Mouse (Mus musculus): ENCODE data around the gene Cfap97d2.
"Not testable (repeated sequence)": the region's sequence is repeated elsewhere in the genome, so short reads cannot be mapped to it uniquely, and the experiment has no call there.

Gene Cfap97d2

GRCm38 (mm10) chr8:13725722-13726121 lies 20.0 kb downstream of the Cfap97d2 start:
- in situ Hi-C loops (cut with MboI; ENCODE audit: unreplicated experiment in 2 of 2), result no loop called here

- in situ Hi-C loops (cut with MboI; ENCODE audit: unreplicated experiment in 2 of 2), result no loop called here
These were observed 21.9 kb downstream of the Cfap97d2 start for GRCm38 (mm10) chr8:13727469-13728094.

- in situ Hi-C loops (cut with MboI; ENCODE audit: unreplicated experiment in 2 of 2), result no loop called here
These were observed 34.7 kb downstream of the Cfap97d2 start for GRCm38 (mm10) chr8:13740323-13740770.

DNA sequence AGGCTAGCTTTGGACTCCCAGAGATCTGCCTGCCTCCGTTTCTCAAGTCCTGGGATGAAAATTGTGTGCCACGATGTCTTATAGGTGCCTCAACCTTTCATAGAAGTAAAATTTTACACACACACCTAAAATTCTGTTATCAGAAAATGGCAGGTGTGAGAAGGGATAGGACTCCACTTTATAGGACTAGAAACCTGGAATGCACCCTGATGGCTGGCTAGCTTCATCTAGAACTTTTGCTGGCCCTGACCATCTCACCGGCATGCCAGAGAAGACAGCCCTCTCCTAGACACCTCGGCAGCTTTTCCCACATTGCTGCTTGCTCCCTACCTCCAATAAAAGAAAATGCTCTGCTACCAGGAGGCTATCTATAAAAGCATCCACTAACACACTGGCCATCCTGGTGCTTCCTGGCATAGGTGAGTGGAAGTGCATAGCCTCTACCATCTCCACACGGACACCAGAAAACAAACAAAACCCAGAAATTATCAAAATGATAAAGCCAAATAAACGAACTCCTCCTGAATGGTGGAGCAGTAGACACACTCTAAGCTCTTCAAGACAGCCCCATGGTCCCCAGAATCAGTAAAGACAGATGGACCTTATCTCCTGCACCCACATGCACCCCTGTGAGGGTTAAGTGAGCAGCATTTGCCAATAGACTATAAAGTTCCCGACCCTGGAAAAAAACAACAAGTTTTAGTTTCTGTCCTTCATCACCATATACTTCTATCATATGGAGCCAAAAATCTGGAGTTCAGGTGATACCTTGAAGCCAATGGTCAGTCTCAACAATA lies 35.3 kb downstream of the Cfap97d2 start:
- in situ Hi-C loops (cut with MboI; ENCODE audit: unreplicated experiment in 2 of 2), result no loop called here

DNA sequence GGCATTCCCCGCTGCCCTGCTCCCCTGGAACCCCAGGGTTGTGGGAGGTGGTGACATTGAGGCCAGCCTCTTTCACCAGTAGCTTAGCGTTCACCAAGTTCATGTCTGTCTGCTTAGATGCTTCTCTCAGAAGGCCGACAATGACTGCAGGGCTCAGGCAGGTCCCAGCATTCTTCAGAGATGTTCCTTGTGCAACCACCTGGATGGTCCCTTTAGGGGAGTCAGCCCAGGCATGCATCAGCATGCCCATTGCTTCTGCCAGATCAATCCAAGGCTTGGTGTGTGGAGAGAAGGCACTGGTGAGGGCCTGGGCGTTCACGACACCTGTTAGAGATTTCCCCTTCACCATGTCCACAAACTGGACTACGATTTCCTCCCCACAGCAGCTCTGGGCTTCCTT lies 40.5 kb downstream of the Cfap97d2 start:
- in situ Hi-C loops (cut with MboI; ENCODE audit: unreplicated experiment in 2 of 2), result not testable (repeated sequence)

DNA sequence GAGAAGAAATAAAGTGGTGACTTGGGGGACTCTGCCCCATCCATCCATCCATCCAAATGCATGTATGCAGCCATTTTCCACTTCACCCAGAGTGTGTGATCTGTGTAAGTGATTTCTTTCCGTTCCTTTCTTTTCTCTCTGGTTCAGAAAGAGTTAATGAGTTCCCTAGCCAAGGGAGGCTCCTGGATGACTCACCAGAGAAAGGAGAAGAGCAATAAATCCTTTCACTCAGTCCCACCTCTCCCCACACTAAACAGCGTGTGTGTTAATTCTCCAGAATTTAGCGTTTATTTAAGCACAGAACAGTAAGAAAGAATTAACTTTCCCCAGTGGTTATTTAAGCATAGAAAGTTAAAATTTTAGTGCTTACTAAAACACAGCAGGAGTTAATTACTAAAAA lies 41.9 kb downstream of the Cfap97d2 start:
- in situ Hi-C loops (cut with MboI; ENCODE audit: unreplicated experiment in 2 of 2), result no loop called here

GRCm38 (mm10) chr8:13753680-13754079 lies 48.0 kb downstream of the Cfap97d2 start:
- in situ Hi-C loops (cut with MboI; ENCODE audit: unreplicated experiment in 2 of 2), result loop anchor here (5.0 to 25.0 kb wide), 9 partner anchors 66 to 1284 kb away; partner anchors contain the start of genes BB014433 (in 1 of the 2), Cul4a (in 1 of the 2) and Pcid2 (in 1 of the 2)

DNA sequence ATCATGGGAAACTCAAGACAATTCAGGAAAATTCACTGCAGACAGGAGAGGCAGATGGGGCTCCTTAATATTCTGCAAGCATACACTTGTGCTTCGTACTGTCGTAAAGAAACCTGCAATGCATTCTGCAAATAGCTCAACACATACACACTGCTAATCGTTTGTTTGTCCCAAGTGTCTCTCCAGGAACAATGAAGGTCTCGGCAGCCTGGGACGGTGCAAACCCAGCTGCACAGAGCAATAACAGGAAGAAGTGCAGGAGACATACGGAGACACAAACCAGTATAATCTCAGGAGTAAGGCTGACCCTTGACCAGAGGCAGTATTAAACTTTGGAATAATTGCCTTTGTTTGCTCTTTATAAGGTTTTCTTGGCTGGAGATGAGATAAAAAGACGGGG lies 50.8 kb downstream of the Cfap97d2 start:
- in situ Hi-C loops (cut with MboI; ENCODE audit: unreplicated experiment in 2 of 2), result loop anchor here (10.0 to 25.0 kb wide), 5 partner anchors 302 to 1281 kb away; partner anchors contain the start of genes BB014433 (in 1 of the 2), Cul4a (in 1 of the 2) and Pcid2 (in 1 of the 2)

DNA sequence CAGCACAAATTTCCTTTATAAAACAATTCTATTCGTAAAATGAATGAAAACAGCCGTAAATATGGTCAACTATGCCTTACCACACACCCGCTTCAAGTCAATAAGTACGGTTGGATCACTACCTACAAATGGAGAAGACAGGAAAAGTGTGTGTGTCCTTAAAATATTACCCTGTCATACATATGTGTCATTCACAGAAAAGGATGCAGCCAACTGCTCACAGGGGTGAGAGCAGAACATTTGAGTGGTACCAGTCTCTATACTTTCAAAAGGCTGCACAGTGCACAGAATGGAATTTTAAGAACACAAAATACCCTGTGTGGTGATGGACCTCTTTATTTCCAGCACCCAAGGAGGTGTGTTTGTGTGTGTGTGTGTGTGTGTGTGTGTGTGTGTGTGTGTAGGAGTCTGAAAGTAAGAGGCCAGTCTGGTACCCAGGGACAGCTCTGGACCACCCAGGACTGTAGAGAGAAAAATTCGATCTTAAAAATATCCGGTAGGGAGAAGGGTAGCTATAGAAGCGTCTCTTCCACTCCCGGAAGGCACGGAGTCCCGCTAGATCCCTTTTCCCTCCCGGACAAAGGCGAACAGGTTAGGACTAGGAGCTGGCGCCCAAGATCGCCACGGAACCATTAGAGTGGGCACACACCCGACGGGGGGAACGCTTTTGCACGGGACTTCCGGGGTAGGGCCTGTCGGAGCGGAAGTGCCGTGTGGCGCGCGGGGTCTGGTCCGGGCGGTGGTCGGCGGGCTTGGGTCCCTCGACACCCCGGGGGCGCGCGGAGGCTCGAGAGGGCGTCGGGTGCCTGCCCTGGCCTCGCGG lies 51.5 kb downstream of the Cfap97d2 start, which contains the start of gene Cdc16:
TSS of gene Cdc16 (plus strand) at position 695 of the 823 bp plus-strand sequence.
- in situ Hi-C loops (cut with MboI; ENCODE audit: unreplicated experiment in 2 of 2), result loop anchor here (10.0 to 25.0 kb wide), 5 partner anchors 302 to 1280 kb away; partner anchors contain the start of genes BB014433 (in 1 of the 2), Cul4a (in 1 of the 2) and Pcid2 (in 1 of the 2)

GRCm38 (mm10) chr8:13757805-13758727 lies 52.4 kb downstream of the Cfap97d2 start:
- in situ Hi-C loops (cut with MboI; ENCODE audit: unreplicated experiment in 2 of 2), result loop anchor here (10.0 to 25.0 kb wide), 5 partner anchors 303 to 1279 kb away; partner anchors contain the start of genes BB014433 (in 1 of the 2), Cul4a (in 1 of the 2) and Pcid2 (in 1 of the 2)

DNA sequence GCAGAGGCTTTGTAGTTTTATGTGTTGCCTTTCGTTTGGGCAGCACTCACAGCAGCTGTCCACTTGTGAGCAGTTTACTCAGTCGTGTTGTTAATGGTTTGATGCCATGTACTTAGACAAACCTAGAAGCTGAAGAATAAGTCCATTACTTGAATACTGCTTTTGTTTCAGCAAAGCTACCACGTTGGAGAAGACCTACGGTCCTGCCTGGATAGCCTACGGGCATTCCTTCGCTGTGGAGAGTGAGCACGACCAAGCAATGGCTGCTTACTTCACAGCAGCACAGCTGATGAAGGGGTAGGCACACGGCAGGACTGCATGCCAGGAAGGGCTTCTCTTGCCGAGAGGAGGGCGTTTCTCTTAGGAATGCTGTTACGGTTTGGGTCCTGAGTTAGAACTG lies 63.5 kb downstream of the Cfap97d2 start:
- in situ Hi-C loops (cut with MboI; ENCODE audit: unreplicated experiment in 2 of 2), result loop anchor here (25.0 kb wide), 3 partner anchors 318 to 1268 kb away; partner anchors contain the start of genes BB014433 (in 1 of the 2), Cul4a (in 1 of the 2) and Pcid2 (in 1 of the 2)

DNA sequence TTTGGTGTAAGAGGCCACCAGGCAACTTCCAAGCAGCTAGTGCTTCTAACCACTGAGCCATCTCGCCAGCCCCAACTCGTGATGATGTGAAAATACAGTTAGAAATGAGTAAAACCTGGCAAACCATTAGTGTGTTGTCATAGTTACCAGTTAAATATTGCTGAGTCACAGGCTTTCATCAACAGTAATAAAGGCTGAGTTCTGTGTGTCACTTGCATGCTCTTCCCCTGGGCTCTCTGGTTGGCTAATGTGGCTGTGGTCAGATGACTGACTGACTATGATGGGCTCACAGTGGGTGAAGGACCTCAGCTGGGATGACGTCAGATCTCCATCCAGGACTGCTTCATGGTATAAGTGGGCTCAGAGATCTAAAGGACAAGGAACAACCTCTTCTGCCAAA lies 74.8 kb downstream of the Cfap97d2 start:
- in situ Hi-C loops (cut with MboI; ENCODE audit: unreplicated experiment in 2 of 2), result loop anchor here (10.0 to 25.0 kb wide), 8 partner anchors 104 to 1257 kb away; partner anchors contain the start of genes BB014433 (in 1 of the 2), Cul4a (in 1 of the 2), Pcid2 (in 1 of the 2) and Tubgcp3 (in 1 of the 2)

DNA sequence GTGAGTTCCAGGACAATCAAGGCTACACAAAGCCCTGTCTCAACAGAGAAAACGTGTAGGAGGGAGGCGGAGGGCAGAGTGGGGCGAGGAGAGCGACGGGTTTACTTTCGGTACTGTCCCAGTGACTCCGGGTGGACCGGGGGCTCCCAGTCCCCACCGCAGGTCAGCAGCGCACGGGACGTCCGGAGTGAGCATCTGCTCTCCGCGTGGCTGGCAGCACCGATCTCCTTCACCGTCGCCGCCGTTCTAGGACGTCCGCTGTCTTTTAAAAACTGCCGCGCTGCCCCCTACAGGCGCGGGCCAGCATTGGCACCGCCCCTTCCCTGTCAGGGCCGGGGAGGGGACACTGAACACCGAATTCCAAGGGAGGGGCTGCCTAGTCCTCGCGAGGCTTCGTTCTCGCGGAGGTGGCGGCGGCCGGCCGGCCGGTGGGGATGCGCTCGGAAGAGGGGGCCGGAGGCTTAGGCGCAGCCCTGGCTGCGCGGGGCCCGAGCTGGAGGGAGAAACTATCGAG lies 79.6 kb downstream of the Cfap97d2 start, which contains the start of gene Upf3a:
TSS of gene Upf3a (plus strand) at position 366 of the 514 bp plus-strand sequence.
- in situ Hi-C loops (cut with MboI; ENCODE audit: unreplicated experiment in 2 of 2), result loop anchor here (5.0 to 25.0 kb wide), 9 partner anchors 99 to 1252 kb away; partner anchors contain the start of genes BB014433 (in 1 of the 2), Cul4a (in 1 of the 2), Pcid2 (in 1 of the 2) and Tubgcp3 (in 1 of the 2)

- in situ Hi-C loops (cut with MboI; ENCODE audit: unreplicated experiment in 2 of 2), result loop anchor here (5.0 to 25.0 kb wide), 9 partner anchors 99 to 1251 kb away; partner anchors contain the start of genes BB014433 (in 1 of the 2), Cul4a (in 1 of the 2), Pcid2 (in 1 of the 2) and Tubgcp3 (in 1 of the 2)
These were observed 80.1 kb downstream of the Cfap97d2 start for GRCm38 (mm10) chr8:13785764-13786299.

GRCm38 (mm10) chr8:13789606-13790005 lies 83.9 kb downstream of the Cfap97d2 start:
- in situ Hi-C loops (cut with MboI; ENCODE audit: unreplicated experiment in 2 of 2), result loop anchor here (5.0 to 25.0 kb wide), 9 partner anchors 95 to 1248 kb away; partner anchors contain the start of genes BB014433 (in 1 of the 2), Cul4a (in 1 of the 2), Pcid2 (in 1 of the 2) and Tubgcp3 (in 1 of the 2)
